Mouse (Mus musculus): ENCODE data around the gene Arhgef28. TPM values are rescaled to one million over a fixed set of nuclear protein-coding genes. Genes with fewer than 3 reads are reported as not detected.

Gene Arhgef28
- polyA plus RNA-seq, 1 experiment, result 0.42 TPM

- Histone ChIP-seq H3K4me1 (ENCODE audit: control insufficient read depth, insufficient read depth, insufficient read length) (no peaks in the 10 kb centered on the region), H3K27me3 (ENCODE audit: control insufficient read depth, insufficient read depth, low read length) (no peaks in the 10 kb centered on the region), H3K4me3 (ENCODE audit: extremely low read depth, insufficient read depth, insufficient read length) (no peak overlapping the region), H3K36me3 (ENCODE audit: control insufficient read depth, insufficient read depth, low read length) (no peaks in the 10 kb centered on the region), H3K27ac (ENCODE audit: insufficient read depth, low read length) (no peak overlapping the region)
- no peak for DNase-seq (ENCODE audit: low read depth in 1 of 2, low spot score in 2 of 2)
- 73% methylated on average over 7 of the region's 7 CpGs for WGBS
- TF ChIP-seq POLR2A (IDR thresholded peaks at IDR 0.05; ENCODE audit: low read depth, low read length) (no peak), CTCF (IDR thresholded peaks at IDR 0.05; ENCODE audit: extremely low read depth, insufficient read depth, insufficient read length, insufficient replicate concordance) (no peak)
Observed at GRCm38 (mm10) chr13:97954956-97955496, 251.2 kb downstream of the Arhgef28 start.

- Histone ChIP-seq H3K4me3 (ENCODE audit: extremely low read depth, insufficient read depth, insufficient read length) (no peak overlapping the region), H3K27ac (ENCODE audit: insufficient read depth, low read length) (no peak overlapping the region), H3K27me3 (ENCODE audit: control insufficient read depth, insufficient read depth, low read length) (no peaks in the 10 kb centered on the region), H3K36me3 (ENCODE audit: control insufficient read depth, insufficient read depth, low read length) (no peaks in the 10 kb centered on the region), H3K4me1 (ENCODE audit: control insufficient read depth, insufficient read depth, insufficient read length) (no peaks in the 10 kb centered on the region)
- TF ChIP-seq CTCF (IDR thresholded peaks at IDR 0.05; ENCODE audit: extremely low read depth, insufficient read depth, insufficient read length, insufficient replicate concordance), result no peak
- TF ChIP-seq POLR2A (IDR thresholded peaks at IDR 0.05; ENCODE audit: low read depth, low read length), result no peak
- DNase-seq (ENCODE audit: low read depth in 1 of 2, low spot score in 2 of 2), result no peak
- 84% methylated on average over 6 of the region's 6 CpGs for WGBS
Observed at GRCm38 (mm10) chr13:97954051-97954450, 252.2 kb downstream of the Arhgef28 start.

DNA sequence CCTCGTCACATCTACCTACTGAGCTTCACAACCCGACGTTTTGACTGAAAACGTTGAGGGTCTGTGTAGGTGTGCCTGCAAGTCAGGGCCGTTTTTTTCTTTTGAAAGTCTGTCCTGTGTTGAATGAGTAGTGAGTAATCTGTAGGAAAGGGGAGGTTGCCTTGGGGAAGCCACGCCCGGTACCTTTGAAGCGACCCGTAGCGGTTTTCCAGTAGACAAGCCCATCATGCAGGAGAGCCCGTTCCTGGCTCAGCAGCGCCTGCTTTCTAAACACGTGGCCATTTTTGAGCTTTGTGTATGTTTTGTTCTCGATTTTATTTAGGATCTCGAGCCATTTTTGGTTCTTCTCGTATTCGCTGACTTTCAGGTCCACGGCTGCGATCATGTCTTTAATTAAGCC is 252.7 kb downstream of the Arhgef28 start:
- no peak for DNase-seq (ENCODE audit: low read depth in 1 of 2, low spot score in 2 of 2)
- Histone ChIP-seq H3K36me3 (ENCODE audit: control insufficient read depth, insufficient read depth, low read length) (no peaks in the 10 kb centered on the region), H3K27me3 (ENCODE audit: control insufficient read depth, insufficient read depth, low read length) (no peaks in the 10 kb centered on the region), H3K4me1 (ENCODE audit: control insufficient read depth, insufficient read depth, insufficient read length) (no peaks in the 10 kb centered on the region), H3K27ac (ENCODE audit: insufficient read depth, low read length) (no peak overlapping the region), H3K4me3 (ENCODE audit: extremely low read depth, insufficient read depth, insufficient read length) (no peak overlapping the region)
- 92% methylated on average over 19 of the region's 19 CpGs for WGBS
- TF ChIP-seq CTCF (IDR thresholded peaks at IDR 0.05; ENCODE audit: extremely low read depth, insufficient read depth, insufficient read length, insufficient replicate concordance) (no peak), POLR2A (IDR thresholded peaks at IDR 0.05; ENCODE audit: low read depth, low read length) (no peak)

DNA sequence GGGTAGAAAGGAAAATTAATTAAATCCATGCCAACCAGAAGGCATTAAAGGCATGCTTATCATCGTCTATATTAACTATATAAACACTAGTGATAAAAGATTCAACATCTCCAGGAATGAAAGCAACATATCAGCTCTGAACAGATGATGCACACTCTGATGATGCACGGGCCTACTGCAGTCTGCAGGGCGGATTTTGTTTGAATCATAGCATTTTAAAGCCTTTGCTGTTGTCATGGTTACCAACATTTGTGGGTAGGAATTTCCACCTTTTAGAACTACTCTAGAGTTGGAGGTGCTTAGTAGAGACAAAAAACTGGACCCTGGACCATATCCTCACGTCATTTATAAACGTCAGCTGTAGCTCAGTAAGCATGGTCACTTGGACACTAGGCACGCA is 257.4 kb downstream of the Arhgef28 start:
- Histone ChIP-seq H3K27ac (ENCODE audit: insufficient read depth, low read length) (no peak overlapping the region), H3K27me3 (ENCODE audit: control insufficient read depth, insufficient read depth, low read length) (no peaks in the 10 kb centered on the region), H3K4me1 (ENCODE audit: control insufficient read depth, insufficient read depth, insufficient read length) (no peaks in the 10 kb centered on the region), H3K4me3 (ENCODE audit: extremely low read depth, insufficient read depth, insufficient read length) (no peak overlapping the region), H3K36me3 (ENCODE audit: control insufficient read depth, insufficient read depth, low read length) (no peaks in the 10 kb centered on the region)
- DNase-seq (ENCODE audit: low read depth in 1 of 2, low spot score in 2 of 2), result no peak
- TF ChIP-seq POLR2A (IDR thresholded peaks at IDR 0.05; ENCODE audit: low read depth, low read length), result no peak
- 89% methylated on average over 6 of the region's 6 CpGs for WGBS

DNA sequence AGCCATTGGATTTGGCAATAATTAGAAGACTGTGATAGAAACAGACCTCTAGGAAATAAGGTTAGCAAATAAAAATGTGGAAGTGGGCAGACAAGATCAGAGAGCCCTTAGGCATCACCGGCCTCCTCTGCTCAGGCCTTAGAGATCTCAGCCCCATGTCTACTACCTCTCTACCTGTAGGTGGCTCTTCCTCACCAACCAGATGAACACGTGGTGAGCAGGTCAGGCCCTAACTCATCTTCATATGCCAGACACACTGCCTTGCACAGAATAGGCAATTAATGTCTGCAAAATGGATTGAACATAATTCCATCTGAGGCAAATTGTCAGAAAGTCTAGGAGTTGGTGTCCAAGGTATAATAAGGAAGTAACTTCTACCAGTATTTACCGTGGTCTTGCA is 258.6 kb downstream of the Arhgef28 start:
- WGBS, result 41% methylated on average over 3 of the region's 3 CpGs
- no peaks in the 10 kb centered on the region for H3K36me3 ChIP-seq (ENCODE audit: control insufficient read depth, insufficient read depth, low read length)
- no peak overlapping the region for H3K27ac ChIP-seq (ENCODE audit: insufficient read depth, low read length)
- no peak for TF ChIP-seq CTCF (IDR thresholded peaks at IDR 0.05; ENCODE audit: extremely low read depth, insufficient read depth, insufficient read length, insufficient replicate concordance)
- TF ChIP-seq POLR2A (IDR thresholded peaks at IDR 0.05; ENCODE audit: low read depth, low read length), result no peak
- no peaks in the 10 kb centered on the region for H3K27me3 ChIP-seq (ENCODE audit: control insufficient read depth, insufficient read depth, low read length)
- H3K4me3 ChIP-seq (ENCODE audit: extremely low read depth, insufficient read depth, insufficient read length), result no peak overlapping the region
- no peak for DNase-seq (ENCODE audit: low read depth in 1 of 2, low spot score in 2 of 2)
- no peaks in the 10 kb centered on the region for H3K4me1 ChIP-seq (ENCODE audit: control insufficient read depth, insufficient read depth, insufficient read length)

- no peak overlapping the region for H3K27ac ChIP-seq (ENCODE audit: insufficient read depth, low read length)
- peaks cover 3% of the 10 kb centered on the region; the same call in 1 of the 2 replicates for H3K4me1 ChIP-seq (ENCODE audit: control insufficient read depth, insufficient read depth, insufficient read length)
- WGBS, result 94% methylated on average over 7 of the region's 7 CpGs
- TF ChIP-seq POLR2A (IDR thresholded peaks at IDR 0.05; ENCODE audit: low read depth, low read length) (no peak), CTCF (IDR thresholded peaks at IDR 0.05; ENCODE audit: extremely low read depth, insufficient read depth, insufficient read length, insufficient replicate concordance) (no peak)
- H3K27me3 ChIP-seq (ENCODE audit: control insufficient read depth, insufficient read depth, low read length), result no peaks in the 10 kb centered on the region
- H3K4me3 ChIP-seq (ENCODE audit: extremely low read depth, insufficient read depth, insufficient read length), result no peak overlapping the region
- H3K36me3 ChIP-seq (ENCODE audit: control insufficient read depth, insufficient read depth, low read length), result no peaks in the 10 kb centered on the region
- DNase-seq (ENCODE audit: low read depth in 1 of 2, low spot score in 2 of 2), result no peak
Observed at GRCm38 (mm10) chr13:97946422-97946821, 259.8 kb downstream of the Arhgef28 start.

- H3K27ac ChIP-seq (ENCODE audit: insufficient read depth, low read length), result no peak overlapping the region
- H3K4me1 ChIP-seq (ENCODE audit: control insufficient read depth, insufficient read depth, insufficient read length), result peaks cover 6% of the 10 kb centered on the region; the same call in 1 of the 2 replicates
- no peaks in the 10 kb centered on the region for H3K27me3 ChIP-seq (ENCODE audit: control insufficient read depth, insufficient read depth, low read length)
- WGBS, result 50% methylated on average over 13 of the region's 13 CpGs
- no peak overlapping the region for H3K4me3 ChIP-seq (ENCODE audit: extremely low read depth, insufficient read depth, insufficient read length)
- no peaks in the 10 kb centered on the region for H3K36me3 ChIP-seq (ENCODE audit: control insufficient read depth, insufficient read depth, low read length)
- no peak for DNase-seq (ENCODE audit: low read depth in 1 of 2, low spot score in 2 of 2)
- TF ChIP-seq POLR2A (IDR thresholded peaks at IDR 0.05; ENCODE audit: low read depth, low read length) (no peak), CTCF (IDR thresholded peaks at IDR 0.05; ENCODE audit: extremely low read depth, insufficient read depth, insufficient read length, insufficient replicate concordance) (no peak)
Observed at GRCm38 (mm10) chr13:97941909-97942680, 264.1 kb downstream of the Arhgef28 start.
